ENCODE assay signal across 10 mouse cellular contexts in the genomic region with DNA sequence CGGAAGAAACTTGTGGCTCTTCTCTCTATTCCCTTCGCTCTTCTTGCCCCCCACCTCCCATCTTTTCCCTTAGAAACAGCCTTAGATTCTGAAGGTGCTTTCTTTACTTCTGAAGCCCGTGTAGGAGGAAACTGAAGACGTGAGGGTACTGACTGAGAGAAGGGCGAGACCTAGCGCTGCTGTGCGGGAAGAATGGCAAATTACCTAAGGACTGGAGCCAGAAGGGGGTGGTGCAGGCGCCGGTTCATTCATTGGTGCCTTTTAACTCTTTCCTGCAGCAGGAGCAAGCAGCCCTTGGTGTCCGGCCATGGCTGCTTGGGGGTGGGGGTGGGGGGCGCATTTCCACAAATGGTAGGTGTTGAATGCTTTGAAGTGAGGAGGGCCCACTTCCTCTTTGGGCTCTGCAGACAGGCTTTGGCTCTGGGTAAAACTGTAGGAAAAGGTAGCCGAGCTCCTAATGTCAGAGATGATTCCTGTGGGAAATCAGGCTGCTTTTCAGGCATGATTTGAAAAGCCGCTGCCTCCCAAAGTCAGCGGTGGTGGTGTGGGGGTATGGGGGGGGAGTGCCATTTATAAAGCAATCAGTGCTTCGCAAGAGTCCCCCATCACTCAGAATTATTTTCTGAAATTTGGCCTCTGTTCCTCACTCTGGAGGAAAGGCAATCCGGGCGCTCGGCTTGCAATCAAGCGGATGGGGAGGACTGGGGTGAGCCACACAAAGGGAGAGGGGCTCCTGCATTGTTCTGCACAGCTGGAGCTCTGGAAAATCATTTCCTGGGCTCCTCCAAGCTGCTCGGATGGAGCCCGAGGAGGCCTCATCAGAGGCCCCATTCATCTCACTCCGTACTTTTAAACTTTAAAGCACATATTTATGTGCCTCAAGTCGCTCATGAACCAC. TPM values are rescaled to one million over a fixed set of nuclear protein-coding genes. Genes with fewer than 3 reads are reported as not detected.
A peak's percentile ranks its signal among the peaks of the same experiment; 100 is the strongest.
DNase-seq lines count a peak whose midpoint lies in the region; ATAC-seq and TF ChIP-seq lines count a peak whose summit lies in the region.
"Had no signal": no experiment of that assay in that cellular context is flagged by ENCODE, and none has a peak within 500 bp of the region (broad histone marks: within the 10 kb centered on the region; RNA-seq: fewer than 3 reads in every experiment).

No protein-coding gene starts in this region.

- no peak for TF ChIP-seq EP300 in stomach, postnatal 0 days (optimal IDR thresholded peaks at IDR 0.05)

- no peaks in the 10 kb centered on the region for H3K9me3 ChIP-seq in kidney, embryonic 15.5 days (replicated peaks)
- no peaks in the 10 kb centered on the region for H3K9me3 ChIP-seq in forebrain, embryonic 16.5 days (ENCODE audit: control insufficient read depth, low read length)
- no peaks in the 10 kb centered on the region for H3K9me3 ChIP-seq in limb, embryonic 14.5 days (ENCODE audit: control insufficient read depth, low read length)
- H3K9me3 ChIP-seq in stomach, postnatal 0 days (ENCODE audit: control insufficient read depth, low read length), result no peaks in the 10 kb centered on the region

- no peak overlapping the region for H3K9ac ChIP-seq in kidney, embryonic 15.5 days
- H3K9ac ChIP-seq in forebrain, embryonic 16.5 days (replicated peaks; ENCODE audit: low read depth, low read length), result peak overlapping the region; percentile 2; the same call in 1 of the 2 replicates
- H3K9ac ChIP-seq in limb, embryonic 14.5 days (ENCODE audit: low read depth, low read length, severe bottlenecking), result no peak overlapping the region
- no peak overlapping the region for H3K9ac ChIP-seq in stomach, postnatal 0 days (ENCODE audit: low read length)

- H3K27me3 ChIP-seq in kidney, embryonic 15.5 days, result peaks cover 24% of the 10 kb centered on the region
- no peaks in the 10 kb centered on the region for H3K27me3 ChIP-seq in forebrain, embryonic 16.5 days (replicated peaks; ENCODE audit: control insufficient read depth, insufficient read depth, low read length)
- no peaks in the 10 kb centered on the region; the same call in 1 of the 2 replicates for H3K27me3 ChIP-seq in limb, embryonic 14.5 days (ENCODE audit: control insufficient read depth, insufficient read depth, low read length)
- H3K27me3 ChIP-seq in stomach, postnatal 0 days (ENCODE audit: control insufficient read depth, insufficient read depth, low read length), result no peaks in the 10 kb centered on the region; the same call in 1 of the 2 replicates

- DNase-seq in kidney, postnatal 10 days, result no peak
- no peak for DNase-seq in limb, embryonic 14.5 days (ENCODE audit: low spot score)
- peak; percentile 45 for DNase-seq in retina, postnatal 1 day
- DNase-seq in stomach, postnatal 0 days (ENCODE audit: low spot score), result no peak
- DNase-seq in ovary, postnatal 36 days (ENCODE audit: low spot score), result no peak
- no peak for DNase-seq in spleen, adult 12 weeks (ENCODE audit: low spot score)
- DNase-seq: cerebellum, adult 8-10 months; lung, postnatal 14 days had no signal

- peaks cover 20% of the 10 kb centered on the region for H3K4me1 ChIP-seq in kidney, embryonic 15.5 days
- H3K4me1 ChIP-seq in forebrain, embryonic 16.5 days (replicated peaks; ENCODE audit: control insufficient read depth, insufficient read depth, low read length), result peaks cover 17% of the 10 kb centered on the region
- peaks cover 14% of the 10 kb centered on the region for H3K4me1 ChIP-seq in limb, embryonic 14.5 days (ENCODE audit: control insufficient read depth, insufficient read depth, low read length)
- H3K4me1 ChIP-seq in stomach, postnatal 0 days (replicated peaks; ENCODE audit: control insufficient read depth, insufficient read depth), result no peaks in the 10 kb centered on the region

- no peak for TF ChIP-seq POLR2A in limb, embryonic 14.5 days (IDR thresholded peaks at IDR 0.05; ENCODE audit: borderline replicate concordance, extremely low read depth, insufficient read depth, insufficient read length)

- H3K27ac ChIP-seq in kidney, embryonic 15.5 days, result peak overlapping the region; percentile 48; the same call in 1 of the 2 replicates
- H3K27ac ChIP-seq in forebrain, embryonic 16.5 days (ENCODE audit: low read length), result peak overlapping the region; percentile 68
- H3K27ac ChIP-seq in limb, embryonic 14.5 days (replicated peaks; ENCODE audit: low read depth, low read length), result no peak overlapping the region
- H3K27ac ChIP-seq in stomach, postnatal 0 days (replicated peaks), result no peak overlapping the region

- no peak overlapping the region for H3K4me3 ChIP-seq in kidney, embryonic 15.5 days (replicated peaks)
- H3K4me3 ChIP-seq in forebrain, embryonic 16.5 days (replicated peaks; ENCODE audit: low read length), result no peak overlapping the region
- H3K4me3 ChIP-seq in limb, embryonic 14.5 days (replicated peaks; ENCODE audit: low read length), result no peak overlapping the region
- H3K4me3 ChIP-seq in stomach, postnatal 0 days (ENCODE audit: low read depth, low read length), result no peak overlapping the region

- H3K36me3 ChIP-seq in kidney, embryonic 15.5 days, result no peaks in the 10 kb centered on the region
- H3K36me3 ChIP-seq in forebrain, embryonic 16.5 days (ENCODE audit: control insufficient read depth, insufficient read depth), result no peaks in the 10 kb centered on the region
- no peaks in the 10 kb centered on the region for H3K36me3 ChIP-seq in limb, embryonic 14.5 days (ENCODE audit: control insufficient read depth, insufficient read depth, low read length)
- H3K36me3 ChIP-seq in stomach, postnatal 0 days (ENCODE audit: control insufficient read depth, insufficient read depth, low read length), result no peaks in the 10 kb centered on the region

- peak overlapping the region; percentile 39 for H3K4me2 ChIP-seq in kidney, embryonic 15.5 days
- peak overlapping the region; percentile 30 for H3K4me2 ChIP-seq in forebrain, embryonic 16.5 days (ENCODE audit: low read length)
- peak overlapping the region; percentile 26; the same call in 1 of the 2 replicates for H3K4me2 ChIP-seq in limb, embryonic 14.5 days (replicated peaks; ENCODE audit: low read depth, low read length, severe bottlenecking)
- no peak overlapping the region for H3K4me2 ChIP-seq in stomach, postnatal 0 days (replicated peaks; ENCODE audit: low read depth)

- ATAC-seq in kidney, embryonic 15.5 days (replicated peaks; ENCODE audit: low FRiP score), result no peak
- ATAC-seq in forebrain, embryonic 16.5 days, result peak; percentile 82
- 0 out of 2 replicates have a peak, but pooled peaks have one; percentile 34 for ATAC-seq in limb, embryonic 14.5 days (ENCODE audit: low FRiP score, low read depth)
- ATAC-seq in stomach, postnatal 0 days (ENCODE audit: low FRiP score, low TSS enrichment), result no peak

- WGBS in kidney, embryonic 15.5 days, result 3% methylated on average over 23 of the region's 23 CpGs
- 2% methylated on average over 23 of the region's 23 CpGs for whole genome bisulfite sequencing in forebrain, embryonic 16.5 days
- 2% methylated on average over 23 of the region's 23 CpGs for WGBS in limb, embryonic 14.5 days
- 5% methylated on average over 23 of the region's 23 CpGs for WGBS in stomach, postnatal 0 days

- TF ChIP-seq CTCF in stomach, postnatal 0 days (IDR thresholded peaks at IDR 0.05; ENCODE audit: low read depth), result no peak

RNA-seq across cellular contexts. Expression of gene Tti1, which starts 53.4 kb away (rescaled TPM):
- polyA plus RNA-seq in kidney, embryonic 15.5 days (2015; fragmentation: Nextera tagmentation; extraction: Ambion mirVana), result 28.1 and 29.8 TPM in 2 replicates
- 21.1 and 22.1 TPM in 2 replicates for polyA plus RNA-seq in forebrain, embryonic 16.5 days (2015; fragmentation: Nextera tagmentation; extraction: Ambion mirVana)
- polyA plus RNA-seq in limb, embryonic 14.5 days (2012; rRNA removed), result 23.7 and 25.5 TPM in 2 replicates
- polyA plus RNA-seq in limb, embryonic 14.5 days (2014; fragmentation: Nextera tagmentation; extraction: Ambion mirVana), result 19.1 and 20.1 TPM in 2 replicates
- polyA plus RNA-seq in stomach, postnatal 0 days (2015; fragmentation: Nextera tagmentation; extraction: Ambion mirVana), result 7.0 and 7.7 TPM in 2 replicates

RNA-seq across cellular contexts. Expression of gene Rprd1b, which starts 53.4 kb away (rescaled TPM):
- 44.8 and 48.9 TPM in 2 replicates for polyA plus RNA-seq in kidney, embryonic 15.5 days (2015; fragmentation: Nextera tagmentation; extraction: Ambion mirVana)
- 36.6 and 44.6 TPM in 2 replicates for polyA plus RNA-seq in forebrain, embryonic 16.5 days (2015; fragmentation: Nextera tagmentation; extraction: Ambion mirVana)
- 30.6 and 32.5 TPM in 2 replicates for polyA plus RNA-seq in limb, embryonic 14.5 days (2012; rRNA removed)
- 37.1 and 44.8 TPM in 2 replicates for polyA plus RNA-seq in limb, embryonic 14.5 days (2014; fragmentation: Nextera tagmentation; extraction: Ambion mirVana)
- polyA plus RNA-seq in stomach, postnatal 0 days (2015; fragmentation: Nextera tagmentation; extraction: Ambion mirVana), result 20.3 and 20.8 TPM in 2 replicates

Comparison
In these comparisons a context has a peak if more than half of its experiments do, and no peak if none do; other contexts are left out.
1. ATAC-seq: peak in forebrain, embryonic 16.5 days (single experiment) and limb, embryonic 14.5 days (single experiment); none in kidney, embryonic 15.5 days (single experiment) and stomach, postnatal 0 days (single experiment).
2. H3K27ac ChIP-seq: peak in kidney, embryonic 15.5 days (single experiment) and forebrain, embryonic 16.5 days (single experiment); none in limb, embryonic 14.5 days (single experiment) and stomach, postnatal 0 days (single experiment).